21 mouse cellular contexts compared by ENCODE assay signal in genomic region chr10:7778361-7778760, GRCm38 (mm10). TPM values are rescaled to one million over a fixed set of nuclear protein-coding genes. Genes with fewer than 3 reads are reported as not detected.
DNase-seq lines count a peak whose midpoint lies in the region; ATAC-seq lines count a peak whose summit lies in the region.
"Had no signal": no experiment of that assay in that cellular context is flagged by ENCODE, and none has a peak within 500 bp of the region (broad histone marks: within the 10 kb centered on the region; RNA-seq: fewer than 3 reads in every experiment).

No protein-coding gene starts in this region.

- ATAC-seq in inflammation-experienced regulatory T-cells, adult 6 months: no peak
- ATAC-seq: forebrain, embryonic 13.5 days; hindbrain, postnatal 0 days; intestine, embryonic 16.5 days; lung, postnatal 0 days; midbrain, embryonic 16.5 days had no signal

- peak; percentile 24 to 25 for DNase-seq in cerebellum, postnatal 10 days
- DNase-seq in cerebellum, adult 11 months: no peak
- DNase-seq in ovary, postnatal 36 days (ENCODE audit: low spot score): peak; percentile 18
- no peak for DNase-seq in ovary, postnatal 14 days (ENCODE audit: low spot score)
- peak; percentile 76 for DNase-seq in adrenal gland, postnatal 10 days
- no peak for DNase-seq in left cerebral cortex, adult 11 months (ENCODE audit: low spot score)
- DNase-seq: B cell, adult 2 months; gastrocnemius, postnatal 25 days; heart, adult 11 months; kidney, postnatal 14 days; layer of hippocampus, adult 9-11 months; liver, embryonic 13.5 days; lung, adult 18-20 months; lung, postnatal 4 days; thymus, postnatal 4 days had no signal

RNA-seq across cellular contexts. Expression of gene Ginm1, which starts 14.3 kb away (rescaled TPM):
- 100 to 1,000 TPM; 206 to 214 TPM for total RNA-seq in adrenal gland, postnatal 10 days (2021)
- polyA plus RNA-seq in inflammation-experienced regulatory T-cells, adult 6 months (2017; shearing (Covaris generic)): 10 to 100 TPM; 64.3 to 74.6 (median 72.9) TPM

RNA-seq across cellular contexts. Expression of gene Ppil4, which starts 14.3 kb away (rescaled TPM):
- 10 to 100 TPM; 22.8 to 25.0 TPM for total RNA-seq in adrenal gland, postnatal 10 days (2021)
- polyA plus RNA-seq in inflammation-experienced regulatory T-cells, adult 6 months (2017; shearing (Covaris generic)): 10 to 100 TPM; 73.7 to 85.7 (median 82.6) TPM

RNA-seq across cellular contexts. Expression of gene Katna1, which starts 52.6 kb away (rescaled TPM):
- 10 to 100 TPM; 30.3 to 31.7 TPM for total RNA-seq in adrenal gland, postnatal 10 days (2021)
- 100 to 1,000 TPM in 1 of 3 experiments, 10 to 100 TPM in 2; 73.9 to 103 (median 83.1) TPM for polyA plus RNA-seq in inflammation-experienced regulatory T-cells, adult 6 months (2017; shearing (Covaris generic))

RNA-seq across cellular contexts. Expression of gene Zc3h12d, which starts 53.9 kb away (rescaled TPM):
- 1 to 10 TPM in 1 of 2 experiments, under 1 TPM in 1; 1.00 to 1.1 TPM for total RNA-seq in adrenal gland, postnatal 10 days (2021)
- polyA plus RNA-seq in inflammation-experienced regulatory T-cells, adult 6 months (2017; shearing (Covaris generic)): 10 to 100 TPM; 36.9 to 59.8 (median 48.1) TPM
- polyA plus RNA-seq: forebrain, embryonic 13.5 days had no signal

Comparison
In these comparisons a context has a peak if more than half of its experiments do, and no peak if none do; other contexts are left out.
1. DNase-seq: peak in cerebellum, postnatal 10 days (2 of 2), ovary, postnatal 36 days (single experiment) and adrenal gland, postnatal 10 days (single experiment); none in cerebellum, adult 11 months (single experiment), ovary, postnatal 14 days (single experiment) and left cerebral cortex, adult 11 months (single experiment).